8 mouse cellular contexts compared by ENCODE assay signal in the genomic region with DNA sequence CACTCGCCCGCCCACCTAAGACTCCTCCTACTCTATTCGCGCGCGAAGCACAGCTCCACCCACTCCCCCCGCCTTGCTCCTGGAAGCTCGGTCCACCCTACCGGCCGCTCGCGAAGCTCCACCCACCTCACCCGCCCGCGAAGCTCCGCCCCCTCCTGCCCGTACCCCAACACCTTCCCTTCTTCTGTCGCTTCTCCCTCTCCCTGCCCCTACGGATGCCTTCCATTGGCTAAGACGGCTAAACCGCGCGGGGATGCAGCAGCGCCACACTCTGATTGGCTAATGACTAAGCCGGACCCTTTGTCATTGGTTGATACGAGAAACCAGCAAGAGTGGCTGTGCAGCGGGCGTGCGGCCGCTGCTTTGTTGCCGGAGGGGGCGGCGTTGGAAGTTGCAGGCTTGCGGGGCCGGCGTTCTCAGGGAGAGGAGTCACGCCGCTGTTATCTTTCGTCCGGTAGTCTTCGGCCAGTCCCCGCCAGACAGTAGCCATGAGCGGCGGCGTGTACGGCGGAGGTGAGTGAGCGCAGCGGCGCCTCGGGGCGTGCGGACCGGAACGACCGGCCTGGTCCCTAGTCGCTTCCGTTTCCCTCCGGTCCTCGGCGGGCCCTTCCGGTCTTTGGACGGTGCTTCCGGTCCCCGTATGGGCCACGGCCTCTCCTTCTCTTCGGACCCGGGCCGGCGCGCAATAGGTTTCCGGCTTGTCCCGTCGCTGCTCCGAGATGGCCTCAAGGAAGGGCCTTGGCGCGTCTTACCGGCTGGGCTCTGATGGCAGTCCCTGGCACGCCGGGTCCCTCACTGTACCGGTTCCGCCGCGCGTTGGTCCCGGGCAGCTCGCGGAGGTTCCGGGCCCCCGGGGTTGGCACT. TPM values are rescaled to one million over a fixed set of nuclear protein-coding genes. Genes with fewer than 3 reads are reported as not detected.
DNase-seq lines count a peak whose midpoint lies in the region; ATAC-seq lines count a peak whose summit lies in the region.

No protein-coding gene starts in this region.

- peak overlapping the region; percentile 89 for H3K27ac ChIP-seq in hindbrain, embryonic 11.5 days (ENCODE audit: low read depth, low read length)

- H3K27me3 ChIP-seq in hindbrain, embryonic 11.5 days (ENCODE audit: control insufficient read depth, insufficient read depth, low read length) = no peaks in the 10 kb centered on the region

- under 1% methylated on average over 79 of the region's 90 CpGs for WGBS in hindbrain, embryonic 11.5 days

- H3K9me3 ChIP-seq in hindbrain, embryonic 11.5 days (ENCODE audit: control insufficient read depth, low read length) = no peaks in the 10 kb centered on the region

- peak; percentile 100 for ATAC-seq in hindbrain, embryonic 11.5 days (ENCODE audit: low FRiP score)

- peak; percentile 100 for DNase-seq in Muller cell, postnatal 12 days (ENCODE audit: inconsistent ontology term)
- peak; percentile 99 for DNase-seq in cerebellum, adult 9-11 months
- DNase-seq in frontal cortex, adult 2 months (ENCODE audit: extremely low spot score in 1 of 2, low spot score in 1 of 2) = peak; percentile 97 to 98
- DNase-seq in hindbrain, embryonic 11.5 days (ENCODE audit: low spot score) = peak; percentile 97
- DNase-seq in layer of hippocampus, postnatal 10 days (ENCODE audit: low spot score in 2 of 2) = peak; percentile 95 to 97
- peak; percentile 99 for DNase-seq in lung, postnatal 10 days
- DNase-seq in ovary, postnatal 36 days (ENCODE audit: low spot score) = peak; percentile 98
- peak; percentile 98 for DNase-seq in thymus, postnatal 25 days

- no peaks in the 10 kb centered on the region for H3K36me3 ChIP-seq in hindbrain, embryonic 11.5 days (ENCODE audit: control insufficient read depth, insufficient read depth, low read length)

- no peaks in the 10 kb centered on the region for H3K4me1 ChIP-seq in hindbrain, embryonic 11.5 days (replicated peaks; ENCODE audit: control insufficient read depth, insufficient read depth, low read length)

- peak overlapping the region; percentile 65 for H3K4me2 ChIP-seq in hindbrain, embryonic 11.5 days (replicated peaks; ENCODE audit: low read depth, low read length)

- H3K9ac ChIP-seq in hindbrain, embryonic 11.5 days (ENCODE audit: low read depth, low read length) = peak overlapping the region; percentile 92

- peak overlapping the region; percentile 97 for H3K4me3 ChIP-seq in hindbrain, embryonic 11.5 days (ENCODE audit: low read depth, low read length)

RNA-seq across cellular contexts. Expression of a gene that starts 2.5 kb away (rescaled TPM):
- 20.7 and 22.0 TPM in 2 replicates for polyA plus RNA-seq in frontal cortex, adult 2 months (2012; rRNA removed)
- 235 and 239 TPM in 2 replicates for polyA plus RNA-seq in hindbrain, embryonic 11.5 days (2014; fragmentation: Nextera tagmentation; extraction: Ambion mirVana)
- 10 to 100 TPM; 18.4 to 20.5 TPM for total RNA-seq in layer of hippocampus, postnatal 10 days (2021)

RNA-seq across cellular contexts. Expression of a gene that starts 28.2 kb away (rescaled TPM):
- polyA plus RNA-seq in frontal cortex, adult 2 months (2012; rRNA removed) = 279 and 326 TPM in 2 replicates
- 322 and 328 TPM in 2 replicates for polyA plus RNA-seq in hindbrain, embryonic 11.5 days (2014; fragmentation: Nextera tagmentation; extraction: Ambion mirVana)
- total RNA-seq in layer of hippocampus, postnatal 10 days (2021) = 100 to 1,000 TPM; 183 to 193 TPM

RNA-seq across cellular contexts. Expression of a gene that starts 28.8 kb away (rescaled TPM):
- polyA plus RNA-seq in frontal cortex, adult 2 months (2012; rRNA removed) = 10.9 and 14.7 TPM in 2 replicates
- 45.7 and 45.8 TPM in 2 replicates for polyA plus RNA-seq in hindbrain, embryonic 11.5 days (2014; fragmentation: Nextera tagmentation; extraction: Ambion mirVana)
- total RNA-seq in layer of hippocampus, postnatal 10 days (2021) = 10 to 100 TPM; 20.7 to 22.1 TPM

Comparison
In these comparisons a context has a peak if more than half of its experiments do, and no peak if none do; other contexts are left out.
1. Peak in every context shown above with its lines: DNase-seq, ATAC-seq, H3K4me3 ChIP-seq and H3K27ac ChIP-seq.
2. RNA of a gene that starts 2.5 kb away (polyA plus RNA-seq): 235 to 239 TPM in hindbrain, embryonic 11.5 days; 20.7 to 22.0 TPM in frontal cortex, adult 2 months; every median in the first group is over 10 times any median in the second.